Mouse (Mus musculus): ENCODE measurements around the gene Mtmr4. TPM values are rescaled to one million over a fixed set of nuclear protein-coding genes. Genes with fewer than 3 reads are reported as not detected.

The Mtmr4 gene
- total RNA-seq, 4 experiments from 2014 or later: 20.6 to 25.1 (median 23.0) TPM

DNA sequence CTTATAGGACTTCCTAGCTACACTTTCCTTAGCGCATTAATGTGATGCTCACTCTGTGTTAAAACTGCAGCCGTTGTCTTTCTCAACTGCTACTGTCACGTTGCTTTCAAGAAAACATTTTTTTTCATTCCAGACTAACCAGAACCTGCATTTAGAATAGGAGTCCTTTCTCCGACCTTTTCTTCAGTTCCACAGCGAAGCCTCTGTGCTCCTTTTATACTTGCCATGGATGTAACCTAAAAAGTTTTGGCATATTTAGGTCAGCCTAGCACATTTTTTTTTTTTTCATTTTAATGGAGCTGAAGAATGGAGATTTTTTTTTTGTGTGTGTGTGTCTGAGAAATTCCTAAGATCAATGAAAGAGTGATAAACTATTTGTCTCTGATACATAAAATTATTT lies 23.6 kb downstream of the Mtmr4 start:
- no peak for DNase-seq (ENCODE audit: low spot score)

DNA sequence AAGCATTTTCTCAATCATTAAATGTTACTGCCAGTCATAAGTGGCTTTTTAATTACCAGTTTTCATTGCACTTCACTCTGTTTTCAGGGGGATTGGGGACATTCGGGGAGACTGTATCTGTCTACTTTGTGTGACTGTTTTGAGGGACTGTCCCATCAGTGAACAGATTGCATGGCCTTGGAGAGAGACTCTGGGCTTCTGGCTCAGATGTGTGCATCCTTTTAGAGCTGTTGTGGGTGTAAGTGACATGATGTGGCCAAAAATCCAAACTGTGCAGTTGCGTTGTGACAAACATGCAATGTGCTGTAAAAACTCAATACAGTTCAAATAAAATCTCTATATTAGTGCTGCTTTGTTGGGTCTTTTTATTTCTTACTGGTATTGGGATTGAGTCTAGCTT lies 24.0 kb downstream of the Mtmr4 start:
- no peak for DNase-seq (ENCODE audit: low spot score)

- DNase-seq (ENCODE audit: low spot score): no peak
Measured at GRCm38 (mm10) chr11:87616790-87617474, 25.0 kb downstream of the Mtmr4 start, which contains the start of gene Hsf5. Gene Hsf5 (plus strand): TSS chr11:87617164.

DNA sequence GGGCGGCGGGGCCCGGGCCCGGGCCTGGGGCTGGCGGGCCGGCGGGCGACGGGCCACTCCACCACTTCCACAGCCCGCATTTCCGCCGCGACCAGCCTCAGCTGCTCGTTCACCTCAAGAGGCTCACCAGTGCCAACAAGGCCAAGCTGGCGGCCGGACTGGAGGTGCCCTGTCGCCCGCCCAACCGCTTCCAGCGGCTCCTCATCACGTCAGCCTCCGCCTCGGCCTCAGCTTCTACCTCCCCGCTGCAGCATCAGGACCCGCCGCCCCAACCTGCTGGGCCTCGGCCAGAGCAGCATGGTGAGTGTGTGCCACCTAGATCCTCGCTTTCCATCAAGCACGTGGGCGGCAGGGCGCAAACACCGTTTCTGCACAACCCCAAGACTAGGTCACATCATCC lies 25.6 kb downstream of the Mtmr4 start:
- no peak for DNase-seq (ENCODE audit: low spot score)

- no peak for DNase-seq (ENCODE audit: low spot score)
Measured at GRCm38 (mm10) chr11:87623160-87623559, 31.2 kb downstream of the Mtmr4 start.

DNA sequence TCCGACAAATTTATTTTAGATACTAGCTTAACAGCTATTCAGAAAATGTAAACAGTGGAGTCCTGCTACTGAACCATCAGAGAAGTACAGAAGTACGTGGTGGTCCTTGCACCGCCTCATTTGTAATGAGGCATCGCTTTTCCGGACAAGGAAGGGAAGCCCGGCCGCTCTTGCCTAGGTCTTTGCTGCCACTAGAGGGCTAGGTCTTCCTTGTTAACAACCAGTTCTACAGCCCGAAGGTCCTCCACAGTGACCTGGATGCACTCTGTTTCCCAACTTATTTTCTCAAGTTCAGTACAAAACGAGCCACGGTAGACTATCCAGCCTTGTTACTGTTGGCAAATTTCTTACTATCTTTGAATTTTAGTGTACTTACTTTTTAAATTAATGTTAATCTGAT lies 37.9 kb downstream of the Mtmr4 start:
- DNase-seq (ENCODE audit: low spot score): no peak

DNA sequence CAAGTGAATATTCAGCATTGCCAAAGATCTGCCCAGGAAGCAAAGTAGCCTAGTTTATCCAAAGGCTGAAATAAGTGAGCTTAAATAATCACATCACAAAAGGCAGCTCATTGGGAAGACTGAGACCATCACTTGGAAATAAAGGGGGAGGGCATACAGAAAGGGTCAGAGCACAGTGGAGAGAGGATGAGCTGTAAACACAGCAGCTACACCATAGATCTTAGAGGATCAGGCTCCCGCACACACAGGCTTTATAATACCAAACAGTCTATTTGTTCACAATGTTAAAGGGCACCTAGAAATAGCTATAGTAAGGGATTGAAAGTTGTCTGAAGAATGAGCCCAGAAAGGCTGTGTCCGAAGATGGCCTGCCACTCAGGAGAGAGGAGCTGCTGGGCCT lies 46.8 kb downstream of the Mtmr4 start:
- no peak for DNase-seq (ENCODE audit: low spot score)

DNA sequence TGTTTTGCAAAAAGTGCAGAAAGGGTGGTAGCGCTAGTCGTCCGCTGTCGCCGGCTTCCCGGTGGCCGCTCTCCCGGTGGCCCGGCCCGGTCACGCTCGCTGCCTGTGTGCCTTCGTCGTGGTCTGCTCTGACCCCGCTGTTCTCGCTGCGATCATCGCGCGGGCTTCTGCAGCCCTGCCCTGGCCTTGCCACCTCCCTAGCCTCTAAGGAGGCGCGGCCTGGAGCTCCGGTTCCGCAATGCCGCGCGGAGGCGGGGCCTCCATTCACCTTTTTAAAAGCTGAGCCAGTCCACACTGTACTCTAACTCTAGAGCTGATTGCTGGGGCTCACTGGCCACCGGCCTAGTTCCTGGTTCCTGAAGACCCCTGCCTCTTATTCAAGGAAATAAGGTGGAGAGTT lies 47.2 kb downstream of the Mtmr4 start:
- DNase-seq (ENCODE audit: low spot score): peak; percentile 16

DNA sequence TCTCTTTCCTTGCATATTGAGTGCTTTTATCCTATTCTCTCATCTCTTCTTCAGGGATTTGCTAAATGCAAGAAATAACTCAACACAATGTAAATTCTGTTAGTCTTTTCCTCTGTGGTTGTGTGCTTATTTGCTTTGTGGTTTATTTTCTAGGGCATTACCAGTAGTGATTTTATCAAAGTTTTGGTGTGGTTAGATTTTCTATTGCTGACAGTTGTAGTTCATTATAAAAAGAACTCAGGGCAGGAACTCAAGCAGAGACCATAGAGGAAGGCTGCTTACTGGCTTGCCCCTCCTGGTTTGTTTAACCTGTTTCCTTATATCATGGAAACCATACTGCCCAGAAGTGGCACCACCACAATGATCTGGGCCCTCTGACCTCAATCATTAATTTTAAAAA lies 50.9 kb downstream of the Mtmr4 start:
- DNase-seq (ENCODE audit: low spot score): no peak

GRCm38 (mm10) chr11:87654693-87655092 lies 62.7 kb downstream of the Mtmr4 start:
- no peak for DNase-seq (ENCODE audit: low spot score)

DNA sequence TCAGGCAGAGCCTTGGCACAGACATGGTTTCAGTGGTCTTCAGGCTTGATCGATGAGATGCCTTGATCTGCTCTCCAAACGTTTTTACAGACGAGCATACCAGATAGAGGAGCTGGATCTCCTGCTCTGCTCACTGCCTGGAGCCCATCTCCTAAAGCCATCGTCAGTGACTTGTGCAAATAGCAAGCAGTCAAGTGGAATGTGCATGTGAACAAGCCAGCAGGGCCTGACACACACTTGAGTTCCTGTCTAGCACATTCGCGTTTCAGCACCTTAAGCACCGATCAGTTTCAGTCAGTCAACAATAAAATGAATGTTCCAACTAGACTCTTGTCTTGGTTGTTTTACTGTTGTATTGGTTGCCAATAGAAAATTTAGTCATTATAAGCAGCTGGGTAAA lies 67.3 kb downstream of the Mtmr4 start:
- no peak for DNase-seq (ENCODE audit: low spot score)

- DNase-seq (ENCODE audit: low spot score): peak; percentile 78
Measured at GRCm38 (mm10) chr11:87662407-87662806, 70.4 kb downstream of the Mtmr4 start, which contains the start of gene Rnf43. Gene Rnf43 (plus strand): TSS chr11:87662722.

- DNase-seq (ENCODE audit: low spot score): no peak
Measured at GRCm38 (mm10) chr11:87662822-87663221, 70.9 kb downstream of the Mtmr4 start.

DNA sequence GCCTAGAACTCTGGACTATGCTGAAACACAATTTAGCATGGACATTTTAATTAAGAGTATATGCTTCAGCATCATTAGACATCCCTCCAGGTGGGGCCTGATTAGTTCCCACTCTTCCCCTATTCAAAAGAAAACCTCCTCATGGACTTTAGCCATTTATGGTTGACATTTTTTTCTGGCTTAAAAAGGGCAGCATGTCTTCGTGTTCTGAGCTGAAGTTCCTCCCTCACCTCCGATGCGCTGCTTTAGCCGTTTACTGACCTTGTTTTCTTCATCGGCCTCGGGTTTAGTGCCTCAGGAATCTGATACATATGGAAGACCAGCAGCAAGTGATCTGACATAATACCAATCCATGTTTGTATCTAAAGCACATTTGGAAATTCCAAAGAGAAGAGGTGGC lies 72.0 kb downstream of the Mtmr4 start:
- DNase-seq (ENCODE audit: low spot score): no peak

DNA sequence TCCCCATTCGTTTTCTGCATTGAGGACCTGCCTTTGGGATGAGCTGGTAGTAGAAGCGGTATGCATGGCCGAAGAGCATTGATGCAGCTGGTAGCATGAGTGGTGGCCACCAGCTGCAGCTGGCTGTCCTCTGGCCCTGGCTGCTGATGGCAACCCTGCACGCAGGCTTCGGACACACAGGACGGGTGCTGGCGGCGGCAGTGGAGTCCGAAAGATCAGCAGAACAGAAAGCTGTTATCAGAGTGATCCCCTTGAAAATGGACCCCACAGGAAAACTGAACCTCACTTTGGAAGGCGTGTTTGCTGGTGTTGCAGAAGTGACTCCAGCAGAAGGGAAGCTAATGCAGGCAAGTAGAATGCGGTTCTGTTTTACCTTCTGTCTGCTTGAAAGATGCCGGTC lies 72.6 kb downstream of the Mtmr4 start:
- DNase-seq (ENCODE audit: low spot score): no peak

DNA sequence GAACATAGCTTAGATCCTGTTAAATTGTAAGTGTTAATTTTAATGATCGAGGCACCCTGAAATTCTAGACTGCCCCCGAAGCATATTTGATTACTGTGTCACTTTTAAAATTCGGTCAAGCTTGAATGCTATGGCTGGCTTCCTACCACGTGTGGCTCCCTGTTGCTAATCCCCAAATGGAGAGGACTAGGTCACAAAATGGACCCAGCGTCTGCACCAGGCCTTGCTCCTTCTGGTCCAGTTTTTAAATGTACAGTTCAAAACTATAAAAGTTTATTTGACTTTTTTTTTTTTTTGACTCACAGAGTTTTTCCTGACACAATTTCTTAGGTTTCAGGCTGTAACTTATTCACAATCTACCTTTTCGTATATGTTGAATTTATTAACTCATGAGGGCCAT lies 73.3 kb downstream of the Mtmr4 start:
- DNase-seq (ENCODE audit: low spot score): no peak

DNA sequence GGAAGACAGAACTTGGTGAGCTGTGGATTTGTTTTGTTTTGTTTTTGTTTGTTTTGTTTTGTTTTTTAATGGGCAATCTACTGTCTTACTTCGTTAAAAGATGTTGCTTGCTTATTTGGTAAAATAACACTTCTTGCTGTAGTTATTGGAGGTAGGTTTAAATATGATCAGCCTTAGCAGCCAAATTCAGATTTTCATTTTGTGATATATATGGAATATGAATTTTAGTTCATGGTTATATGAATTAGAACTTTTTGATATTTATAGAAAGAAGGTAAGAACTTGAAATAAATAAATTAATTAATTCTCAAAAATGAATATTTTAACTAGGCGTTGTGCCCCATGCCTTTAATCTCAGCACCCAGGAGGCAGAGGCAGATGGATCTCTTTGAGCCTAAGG lies 73.7 kb downstream of the Mtmr4 start:
- no peak for DNase-seq (ENCODE audit: low spot score)

Other genes with a start within 250 kb of the Mtmr4 start
- 1 to 10 TPM; 3.7 to 7.1 (median 5.3) TPM for gene Ppm1e, start 233.1 kb upstream of the Mtmr4 start, total RNA-seq (2022)
- gene Rad51c, start 187.2 kb upstream of the Mtmr4 start, total RNA-seq (2022): 1 to 10 TPM in 2 of 4 experiments, under 1 TPM in 2; 0.72 to 2.0 (median 1.2) TPM
- under 1 TPM in 3 of 4 experiments, not detected in 1; 0.16 to 0.29 (median 0.19) TPM for gene Tex14, start 187.1 kb upstream of the Mtmr4 start, total RNA-seq (2022)
- not detected for gene Gm11492, start 25.5 kb upstream of the Mtmr4 start, total RNA-seq (2022)
- gene Sept4, start 23.3 kb upstream of the Mtmr4 start, total RNA-seq (2022): 10 to 100 TPM; 36.5 to 54.5 (median 37.7) TPM
- gene Hsf5, start 25.0 kb downstream of the Mtmr4 start, total RNA-seq (2022): under 1 TPM in 2 of 4 experiments, not detected in 2; 0.05 to 0.06 TPM
- gene Rnf43, start 70.6 kb downstream of the Mtmr4 start, total RNA-seq (2022): under 1 TPM; 0.34 to 0.91 (median 0.46) TPM
- gene Supt4a, start 145.4 kb downstream of the Mtmr4 start, total RNA-seq (2022): 10 to 100 TPM; 37.1 to 52.2 (median 38.0) TPM
- under 1 TPM in 3 of 4 experiments, not detected in 1; 0.14 to 0.25 (median 0.22) TPM for gene Tspoap1, start 168.4 kb downstream of the Mtmr4 start, total RNA-seq (2022)
- under 1 TPM in 1 of 4 experiments, not detected in 3; 0.89 TPM for gene Mpo, start 201.4 kb downstream of the Mtmr4 start, total RNA-seq (2022)
- not detected for gene Lpo, start 236.1 kb downstream of the Mtmr4 start, total RNA-seq (2022)